Mouse (Mus musculus): ENCODE data around the gene Sp3. TPM values are rescaled to one million over a fixed set of nuclear protein-coding genes. Genes with fewer than 3 reads are reported as not detected.

The Sp3 gene
- polyA plus RNA-seq, 1 experiment from 2014 or later = 30.0 TPM

DNA sequence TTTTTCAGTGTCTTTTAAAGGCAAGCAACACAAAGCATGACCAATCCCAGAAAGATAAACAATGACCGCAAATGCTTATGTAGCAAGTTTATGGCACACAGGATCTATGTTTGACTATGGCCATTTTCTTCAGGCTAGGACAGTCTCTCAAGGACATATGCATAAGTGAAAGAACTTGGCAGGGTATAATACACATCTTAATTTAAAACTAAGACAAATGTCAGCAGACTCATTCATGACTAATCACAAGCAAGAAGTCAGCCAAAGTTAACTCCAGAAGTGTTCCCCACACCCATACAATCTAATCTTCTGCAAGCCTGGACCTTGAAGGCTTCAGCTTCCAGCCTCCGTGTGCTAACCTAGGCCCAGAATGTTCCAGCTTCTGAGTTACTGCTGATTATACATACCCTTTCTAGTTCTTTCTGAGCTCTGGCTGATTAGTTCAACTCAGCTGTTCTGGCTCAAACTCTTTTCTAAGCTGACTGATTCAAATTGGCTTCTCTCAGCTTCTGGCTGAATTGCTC lies 81.4 kb downstream of the Sp3 start:
- H3K27ac ChIP-seq (ENCODE audit: low read depth, low read length) = no peak overlapping the region
- no peak for ATAC-seq
- H3K9me3 ChIP-seq (ENCODE audit: control insufficient read depth, low read length) = peaks cover 5% of the 10 kb centered on the region; the same call in 1 of the 2 replicates
- no peak overlapping the region for H3K9ac ChIP-seq (ENCODE audit: low read depth, low read length)
- no peak overlapping the region for H3K4me3 ChIP-seq (ENCODE audit: low read length)
- 95% methylated on average over 2 of the region's 2 CpGs for WGBS
- H3K27me3 ChIP-seq (replicated peaks; ENCODE audit: control insufficient read depth, insufficient read depth, low read length) = no peaks in the 10 kb centered on the region
- H3K36me3 ChIP-seq (ENCODE audit: control insufficient read depth, insufficient read depth, low read length) = no peaks in the 10 kb centered on the region
- no peak overlapping the region for H3K4me2 ChIP-seq (ENCODE audit: low read length)
- no peaks in the 10 kb centered on the region for H3K4me1 ChIP-seq (ENCODE audit: control insufficient read depth, insufficient read depth, low read depth, low read length)

DNA sequence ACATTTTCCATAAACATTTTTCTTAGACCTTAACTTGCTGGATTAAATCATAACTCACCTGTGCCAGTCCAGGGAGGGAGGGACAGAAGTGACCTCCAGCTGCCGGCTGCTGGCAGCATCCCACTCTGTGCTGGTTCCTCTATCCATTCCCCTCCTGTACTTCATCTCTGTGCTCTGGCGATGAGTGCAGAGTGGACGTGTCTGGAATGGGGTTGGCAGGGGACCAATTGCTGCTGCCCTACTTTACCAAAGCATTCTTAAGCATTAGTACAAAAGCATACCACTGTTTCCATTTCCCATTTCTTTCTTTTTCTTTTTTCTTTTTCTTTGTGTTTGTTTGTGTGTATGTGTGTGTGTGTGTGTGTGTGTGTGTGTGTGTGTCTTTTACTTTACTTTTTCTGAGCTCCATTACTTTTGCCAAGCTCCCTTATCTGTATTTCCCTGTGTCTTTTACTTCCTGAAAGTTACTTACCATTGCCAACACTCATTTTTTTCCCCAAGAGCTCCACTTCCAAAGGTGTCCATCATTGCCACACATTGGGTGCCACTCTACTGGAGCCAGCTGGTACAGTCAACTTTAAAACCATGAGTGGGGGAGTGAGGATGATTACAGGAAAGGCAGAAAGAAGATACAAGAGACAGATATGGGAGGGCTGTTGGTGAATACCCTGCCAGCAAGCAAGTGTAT lies 82.0 kb downstream of the Sp3 start:
- H3K27me3 ChIP-seq (replicated peaks; ENCODE audit: control insufficient read depth, insufficient read depth, low read length) = no peaks in the 10 kb centered on the region
- no peaks in the 10 kb centered on the region for H3K4me1 ChIP-seq (ENCODE audit: control insufficient read depth, insufficient read depth, low read depth, low read length)
- no peak overlapping the region for H3K4me2 ChIP-seq (ENCODE audit: low read length)
- H3K27ac ChIP-seq (ENCODE audit: low read depth, low read length) = no peak overlapping the region
- ATAC-seq = no peak
- no peaks in the 10 kb centered on the region for H3K36me3 ChIP-seq (ENCODE audit: control insufficient read depth, insufficient read depth, low read length)
- WGBS = 69% methylated on average over 3 of the region's 3 CpGs
- no peak overlapping the region for H3K9ac ChIP-seq (ENCODE audit: low read depth, low read length)
- H3K4me3 ChIP-seq (ENCODE audit: low read length) = no peak overlapping the region
- peaks cover 5% of the 10 kb centered on the region; the same call in 1 of the 2 replicates for H3K9me3 ChIP-seq (ENCODE audit: control insufficient read depth, low read length)

- Histone ChIP-seq H3K36me3 (ENCODE audit: control insufficient read depth, insufficient read depth, low read length) (no peaks in the 10 kb centered on the region), H3K4me3 (ENCODE audit: low read length) (no peak overlapping the region), H3K9ac (ENCODE audit: low read depth, low read length) (no peak overlapping the region), H3K4me2 (ENCODE audit: low read length) (no peak overlapping the region), H3K27ac (ENCODE audit: low read depth, low read length) (no peak overlapping the region), H3K27me3 (replicated peaks; ENCODE audit: control insufficient read depth, insufficient read depth, low read length) (no peaks in the 10 kb centered on the region), H3K4me1 (ENCODE audit: control insufficient read depth, insufficient read depth, low read depth, low read length) (no peaks in the 10 kb centered on the region), H3K9me3 (ENCODE audit: control insufficient read depth, low read length) (no peaks in the 10 kb centered on the region)
- no peak for ATAC-seq
Observed at GRCm38 (mm10) chr2:72889806-72890205, 90.4 kb downstream of the Sp3 start.

Small RNA genes lying within 50 kb of the gene (microRNA-seq; reads per million reads assigned to microRNA genes)
- not detected for gene Gm25960

Other genes with a start within 250 kb of the Sp3 start
- not detected in 2 replicates for gene Gm11084, start 6.3 kb upstream of the Sp3 start, polyA plus RNA-seq (2015; fragmentation: Nextera tagmentation; extraction: Ambion mirVana)
- 97.0 and 110 TPM in 2 replicates for gene Ola1, start 238.5 kb upstream of the Sp3 start, polyA plus RNA-seq (2015; fragmentation: Nextera tagmentation; extraction: Ambion mirVana)